Mouse (Mus musculus) CH12.LX (cell line): ENCODE results near the gene Trio. TPM values are rescaled to one million over a fixed set of nuclear protein-coding genes. Genes with fewer than 3 reads are reported as not detected.

Experiments used
- DNase-seq: peaks from one replicate; pipeline ENCODE4 v3.0.0-alpha.2; 2013; ENCODE audit errors: extremely low read depth
- H3K27ac ChIP-seq: 2 replicates; pipeline ENCODE4 v1.5.1; 2012; ENCODE audit warnings: low read depth, mild to moderate bottlenecking, control low read depth, moderate library complexity; ENCODE audit not compliant: insufficient read depth
- H3K27me3 ChIP-seq: replicated peaks from 2 replicates; pipeline ENCODE3; 2012; ENCODE audit warnings: inconsistent platforms
- H3K36me3 ChIP-seq, 2 experiments: replicated peaks in 1 of 2; 2 replicates each; pipeline versions ENCODE3 to v1.6.1; 2012; ENCODE audit warnings: inconsistent platforms in 1 of 2, low read length in 1 of 2, mild to moderate bottlenecking in 1 of 2, mixed read lengths in 1 of 2, moderate library complexity in 1 of 2; ENCODE audit not compliant: control insufficient read depth in 1 of 2, insufficient read depth in 1 of 2
- H3K4me1 ChIP-seq, 2 experiments: 2 replicates each; pipeline ENCODE4 v1.6.1; 2012; ENCODE audit warnings: inconsistent platforms in 1 of 2, moderate library complexity in 1 of 2; ENCODE audit not compliant: insufficient read depth in 2 of 2, control insufficient read depth in 1 of 2
- H3K4me2 ChIP-seq: 2 replicates; pipeline ENCODE4 v1.6.1; 2012; ENCODE audit warnings: low read depth, mild to moderate bottlenecking, control low read depth; ENCODE audit not compliant: poor library complexity, insufficient read depth, severe bottlenecking
- H3K4me3 ChIP-seq, 3 experiments: fragments of 150-350 bp in 1 of 3; sonication (generic) in 1 of 3; replicated peaks in 1 of 3; 2 replicates each; pipeline versions ENCODE3 to v1.5.1; 2011 to 2012; ENCODE audit warnings: low read depth in 2 of 3, low read length in 2 of 3, mild to moderate bottlenecking in 2 of 3, moderate library complexity in 2 of 3, control low read depth in 1 of 3, improper control_type of control experiment in 1 of 3, inconsistent platforms in 1 of 3, mixed read lengths in 1 of 3; ENCODE audit not compliant: poor library complexity in 1 of 3
- H3K79me2 ChIP-seq: replicated peaks from 2 replicates; pipeline ENCODE4 v1.6.1; 2012; ENCODE audit warnings: mild to moderate bottlenecking, moderate library complexity; ENCODE audit not compliant: control insufficient read depth, poor library complexity, insufficient read depth, severe bottlenecking; ENCODE audit errors: extremely low read depth
- H3K9ac ChIP-seq: 2 replicates; pipeline ENCODE4 v1.6.1; 2012; ENCODE audit warnings: low read depth, mild to moderate bottlenecking, control low read depth, moderate library complexity; ENCODE audit not compliant: insufficient read depth
- H3K9me3 ChIP-seq: replicated peaks from 2 replicates; pipeline ENCODE3; 2012; ENCODE audit warnings: low read length, inconsistent platforms, mixed read lengths
- BHLHE40 ChIP-seq: IDR thresholded peaks from 2 replicates; pipeline ENCODE4 v1.6.1; 2011; ENCODE audit warnings: mild to moderate bottlenecking, low read depth, low read length, improper control_type of control experiment
- CHD1 ChIP-seq: IDR thresholded peaks from 2 replicates; pipeline ENCODE4 v1.6.1; 2012; ENCODE audit warnings: low read depth, low read length, improper control_type of control experiment, inconsistent platforms
- CHD2 ChIP-seq: IDR thresholded peaks from 2 replicates; pipeline ENCODE4 v1.6.1; 2011; ENCODE audit warnings: low read length, improper control_type of control experiment
- E2F4 ChIP-seq: IDR thresholded peaks from 2 replicates; pipeline ENCODE4 v1.6.1; 2011; ENCODE audit warnings: low read depth, low read length, improper control_type of control experiment; ENCODE audit not compliant: insufficient replicate concordance
- EP300 ChIP-seq: IDR thresholded peaks from 2 replicates; pipeline ENCODE4 v1.6.1; 2011; ENCODE audit warnings: low read length, improper control_type of control experiment
- ETS1 ChIP-seq: conservative IDR thresholded peaks from 2 replicates; pipeline ENCODE4 v1.6.1; 2012; ENCODE audit warnings: low read depth, mild to moderate bottlenecking, inconsistent platforms, low read length, improper control_type of control experiment, moderate library complexity
- GABPA ChIP-seq: IDR thresholded peaks from 2 replicates; pipeline ENCODE4 v1.6.1; 2012; ENCODE audit warnings: low read depth, low read length, improper control_type of control experiment, inconsistent platforms; ENCODE audit not compliant: insufficient replicate concordance
- HCFC1 ChIP-seq: IDR thresholded peaks from 2 replicates; pipeline ENCODE4 v1.6.1; 2012; ENCODE audit warnings: low read depth, mild to moderate bottlenecking, inconsistent platforms, low read length, improper control_type of control experiment
- IRF4 ChIP-seq: IDR thresholded peaks from 2 replicates; pipeline ENCODE4 v1.6.1; 2014; ENCODE audit warnings: low read depth, mild to moderate bottlenecking, inconsistent platforms, low read length, improper control_type of control experiment
- JUN ChIP-seq: IDR thresholded peaks from 2 replicates; pipeline ENCODE4 v1.6.1; 2011; ENCODE audit warnings: low read depth, mild to moderate bottlenecking, low read length, improper control_type of control experiment, moderate library complexity; ENCODE audit not compliant: insufficient read depth
- JUND ChIP-seq: conservative IDR thresholded peaks from 2 replicates; pipeline ENCODE4 v1.6.1; 2011; ENCODE audit warnings: low read depth, low read length, improper control_type of control experiment
- MAX ChIP-seq: IDR thresholded peaks from 2 replicates; pipeline ENCODE4 v1.6.1; 2011; ENCODE audit warnings: low read length, improper control_type of control experiment
- MEF2A ChIP-seq: IDR thresholded peaks from 2 replicates; pipeline ENCODE4 v1.6.1; 2014; ENCODE audit warnings: low read depth, mild to moderate bottlenecking, inconsistent platforms, low read length, improper control_type of control experiment, borderline replicate concordance
- MXI1 ChIP-seq: IDR thresholded peaks from 2 replicates; pipeline ENCODE4 v1.6.1; 2011; ENCODE audit warnings: mild to moderate bottlenecking, low read depth, low read length, improper control_type of control experiment
- MYC ChIP-seq: IDR thresholded peaks from 2 replicates; pipeline ENCODE4 v1.6.1; 2011; ENCODE audit warnings: low read depth, mild to moderate bottlenecking, improper control_type of control experiment, low read length
- NELFE ChIP-seq: IDR thresholded peaks from 2 replicates; pipeline ENCODE4 v1.6.1; 2011; ENCODE audit warnings: low read depth, low read length, improper control_type of control experiment
- NRF1 ChIP-seq: IDR thresholded peaks from 2 replicates; pipeline ENCODE4 v1.6.1; 2014; ENCODE audit warnings: low read depth, mild to moderate bottlenecking, inconsistent platforms, low read length, improper control_type of control experiment, moderate library complexity
- POLR2A ChIP-seq: IDR thresholded peaks from 2 replicates; pipeline ENCODE4 v1.6.1; 2011; ENCODE audit warnings: low read depth, mild to moderate bottlenecking, improper control_type of control experiment, low read length
- POLR2AphosphoS2 ChIP-seq: IDR thresholded peaks from 2 replicates; pipeline ENCODE4 v1.6.1; 2011; ENCODE audit warnings: low read depth, low read length, improper control_type of control experiment
- RAD21 ChIP-seq: IDR thresholded peaks from 2 replicates; pipeline ENCODE4 v1.6.1; 2011; ENCODE audit warnings: low read depth, mild to moderate bottlenecking, low read length, improper control_type of control experiment, moderate library complexity
- RCOR1 ChIP-seq: conservative IDR thresholded peaks from 2 replicates; pipeline ENCODE4 v1.6.1; 2012; ENCODE audit warnings: low read depth, mild to moderate bottlenecking, inconsistent platforms, low read length, improper control_type of control experiment
- SMC3 ChIP-seq: IDR thresholded peaks from 2 replicates; pipeline ENCODE4 v1.6.1; 2011; ENCODE audit warnings: low read depth, low read length, improper control_type of control experiment
- TBP ChIP-seq: conservative IDR thresholded peaks from 2 replicates; pipeline ENCODE4 v1.6.1; 2011; ENCODE audit warnings: low read depth, low read length, improper control_type of control experiment
- TCF12 ChIP-seq: IDR thresholded peaks from 2 replicates; pipeline ENCODE4 v1.6.1; 2014; ENCODE audit warnings: low read depth, mild to moderate bottlenecking, inconsistent platforms, low read length, improper control_type of control experiment
- USF1 ChIP-seq: IDR thresholded peaks from 2 replicates; pipeline ENCODE4 v1.6.1; 2014; ENCODE audit warnings: low read depth, mild to moderate bottlenecking, inconsistent platforms, low read length, improper control_type of control experiment
- USF2 ChIP-seq: conservative IDR thresholded peaks from 2 replicates; pipeline ENCODE4 v1.6.1; 2011; ENCODE audit warnings: low read depth, low read length, improper control_type of control experiment
- ZKSCAN1 ChIP-seq: IDR thresholded peaks from 2 replicates; pipeline ENCODE4 v1.6.1; 2012; ENCODE audit warnings: low read depth, inconsistent platforms, low read length, improper control_type of control experiment, borderline replicate concordance
- ZMIZ1 ChIP-seq: IDR thresholded peaks from 2 replicates; pipeline ENCODE4 v1.6.1; 2012; ENCODE audit warnings: low read depth, mild to moderate bottlenecking, inconsistent platforms, low read length, improper control_type of control experiment
- dilution Hi-C: fragments of 300-500 bp; cut with MboI; formaldehyde crosslinking; loops from 2 replicates; pipeline ENCODE4 v1.14.3; 2020; ENCODE audit warnings: low sequenced_read_pairs; ENCODE audit not compliant: extremely low pct_unique_long_range_greater_than_20kb, extremely low pct_ligation_motif_present
- in situ Hi-C: fragments of 300-500 bp; cut with MboI; formaldehyde crosslinking; loops from 3 replicates; pipeline ENCODE4 v1.14.3; 2019; ENCODE audit warnings: low sequenced_read_pairs, low pct_ligation_motif_present, low pct_unique_long_range_greater_than_20kb, mixed read lengths
- polyA plus RNA-seq: library from polyadenylated mRNA; unstranded; fragments of >175 nt; gene quantifications from 2 replicates; pipeline ENCODE4 v1.2.1, GENCODE M21; 2012; ENCODE audit warnings: low read depth; ENCODE audit not compliant: insufficient read length
- total RNA-seq, 2 experiments: library from RNA; depleted of rRNA; stranded (reverse); fragments of 300-350 nt in 1 of 2; fragments of >200 nt in 1 of 2; gene quantifications; 2 replicates each; pipeline ENCODE4 v1.2.3; 2012 to 2014

Trio gene
- total and polyA plus RNA-seq, 3 experiments: 3.9 to 17.5 (median 4.3) TPM

DNA sequence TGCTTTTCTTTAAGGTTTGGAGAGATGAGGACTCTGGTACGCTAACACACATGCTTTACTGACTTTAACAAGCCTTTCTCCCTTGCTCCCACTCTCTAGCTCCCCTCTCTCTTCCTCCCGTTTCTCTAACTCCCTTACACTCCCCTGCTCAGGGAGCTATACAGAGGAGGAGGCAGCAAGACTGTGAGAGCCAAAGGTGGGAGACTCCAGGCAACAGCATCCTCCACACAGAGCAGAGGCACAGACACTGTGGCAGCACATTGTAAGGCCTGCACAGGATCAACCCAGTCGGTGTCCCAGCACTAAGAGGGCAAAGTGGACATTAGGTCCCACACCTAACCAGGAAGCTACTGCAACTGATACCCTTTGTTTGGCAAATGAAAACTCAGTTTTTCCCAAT lies 112.6 kb downstream of the Trio start:
- Histone ChIP-seq H3K9ac (no peak overlapping the region), H3K4me2 (no peak overlapping the region), H3K9me3 (no peaks in the 10 kb centered on the region), H3K27ac (no peak overlapping the region)
- TF ChIP-seq ZMIZ1 (no peak), GABPA (no peak), RAD21 (no peak), NRF1 (no peak), EP300 (no peak), SMC3 (no peak), ETS1 (no peak), TCF12 (no peak), BHLHE40 (no peak), JUND (no peak), HCFC1 (no peak), E2F4 (no peak), CHD2 (no peak), POLR2A (no peak), CHD1 (no peak)
- TF ChIP-seq, all 38 proteins: peak for 0
- no peak overlapping the region for H3K4me3 ChIP-seq
- H3K4me1 ChIP-seq: peaks cover 0 to 12% of the 10 kb centered on the region in 2 experiments; a peak in 3 of 4 replicates
- no peaks in the 10 kb centered on the region for H3K79me2 ChIP-seq
- in situ Hi-C loops: no loop called here
- dilution Hi-C loops: no loop called here
- H3K27me3 ChIP-seq: no peaks in the 10 kb centered on the region
- no peak for DNase-seq
- H3K36me3 ChIP-seq: no peaks in the 10 kb centered on the region

DNA sequence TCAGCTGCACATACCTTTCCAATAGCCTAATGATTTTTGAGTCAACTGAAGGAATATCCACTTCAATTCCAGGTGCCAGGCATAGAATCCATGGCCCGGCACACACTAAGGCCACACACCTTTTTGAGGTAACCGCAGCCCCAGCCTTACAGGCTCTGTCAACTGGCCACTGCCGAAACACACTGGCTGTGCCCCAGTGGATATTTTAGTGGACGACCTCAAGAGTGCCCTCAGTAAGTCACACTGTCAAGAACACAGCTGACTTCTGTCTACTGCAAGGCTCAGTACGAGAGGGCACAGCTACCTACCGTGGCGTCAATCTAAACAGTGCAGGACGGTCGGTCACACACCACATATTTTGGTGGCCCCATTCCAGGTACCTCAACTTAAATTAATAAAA lies 114.5 kb downstream of the Trio start:
- no peak overlapping the region for H3K4me3 ChIP-seq
- H3K9me3 ChIP-seq: no peaks in the 10 kb centered on the region
- no peak overlapping the region for H3K4me2 ChIP-seq
- peaks cover 0 to 15% of the 10 kb centered on the region in 2 experiments; a peak in 3 of 4 replicates for H3K4me1 ChIP-seq
- no peak overlapping the region for H3K9ac ChIP-seq
- in situ Hi-C loops (no loop called here), dilution Hi-C loops (no loop called here)
- no peak for TF ChIP-seq GABPA
- no peak for TF ChIP-seq E2F4
- no peak for TF ChIP-seq MAX
- TF ChIP-seq CHD1: no peak
- TF ChIP-seq EP300: no peak
- TF ChIP-seq USF1: no peak
- TF ChIP-seq NELFE: no peak
- TF ChIP-seq RAD21: no peak
- no peak for TF ChIP-seq MXI1
- TF ChIP-seq JUN: no peak
- no peak for TF ChIP-seq IRF4
- no peak for TF ChIP-seq RCOR1
- TF ChIP-seq SMC3: no peak
- no peak for TF ChIP-seq USF2
- TF ChIP-seq MEF2A: no peak
- no peak for TF ChIP-seq MYC
- no peak for TF ChIP-seq TBP
- no peak for TF ChIP-seq ZKSCAN1
- no peak for TF ChIP-seq POLR2AphosphoS2
- no peak for DNase-seq
- no peaks in the 10 kb centered on the region for H3K79me2 ChIP-seq
- no peaks in the 10 kb centered on the region for H3K27me3 ChIP-seq
- H3K36me3 ChIP-seq: no peaks in the 10 kb centered on the region
- no peak overlapping the region for H3K27ac ChIP-seq
